Mouse (Mus musculus) embryonic facial prominence, embryonic 15.5 days (tissue): ENCODE data around the gene Gm3173. TPM values are rescaled to one million over a fixed set of nuclear protein-coding genes. Genes with fewer than 3 reads are reported as not detected.
"Not testable (repeated sequence)": the region's sequence is repeated elsewhere in the genome, so short reads cannot be mapped to it uniquely, and the experiment has no call there.

Experiments
- ATAC-seq: fragments of 200-750 bp; cut with Nextera tagmentation; 2 replicates; pipeline ENCODE4 v1.8.0; 2017; ENCODE audit warnings: low read depth, moderate TSS enrichment; ENCODE audit not compliant: insufficient number of reproducible peaks, low FRiP score, low TSS enrichment
- H3K27ac ChIP-seq: fragments of 300-500 bp; sonication (generic); replicated peaks from 2 replicates; pipeline ENCODE4 v1.5.1; 2015; ENCODE audit warnings: mild to moderate bottlenecking, inconsistent platforms
- H3K27me3 ChIP-seq: fragments of 300-500 bp; sonication (generic); 2 replicates; pipeline ENCODE4 v1.6.1; 2015; ENCODE audit warnings: inconsistent platforms
- H3K36me3 ChIP-seq: fragments of 300-500 bp; sonication (generic); 2 replicates; pipeline ENCODE4 v1.6.1; 2015; ENCODE audit warnings: mild to moderate bottlenecking, inconsistent platforms
- H3K4me1 ChIP-seq: fragments of 300-500 bp; sonication (generic); 2 replicates; pipeline ENCODE4 v1.6.1; 2015; ENCODE audit warnings: inconsistent platforms
- H3K4me2 ChIP-seq: fragments of 300-500 bp; sonication (generic); replicated peaks from 2 replicates; pipeline ENCODE4 v1.6.1; 2015; ENCODE audit warnings: mild to moderate bottlenecking, inconsistent platforms
- H3K4me3 ChIP-seq: fragments of 300-500 bp; sonication (generic); replicated peaks from 2 replicates; pipeline ENCODE4 v1.5.1; 2015; ENCODE audit warnings: mild to moderate bottlenecking, inconsistent platforms
- H3K9ac ChIP-seq: fragments of 300-500 bp; sonication (generic); 2 replicates; pipeline ENCODE4 v1.6.1; 2015; ENCODE audit warnings: inconsistent platforms
- H3K9me3 ChIP-seq: fragments of 300-500 bp; sonication (generic); replicated peaks from 2 replicates; pipeline ENCODE4 v1.6.1; 2016; ENCODE audit warnings: inconsistent platforms
- WGBS: fragments of 180-500 bp; shearing (Covaris S2); methylation state at CpG from one replicate; pipeline ENCODE4 v1.1.7; 2015; 5-methylcytosine and 5-hydroxymethylcytosine counted together
- polyA plus RNA-seq: library from polyadenylated mRNA; unstranded; fragments of >200 nt; fragmentation: Nextera tagmentation; extraction: Ambion mirVana; gene quantifications from 2 replicates; pipeline ENCODE4 v1.2.1, GENCODE M21; 2015

The Gm3173 gene
- polyA plus RNA-seq, 1 experiment from 2014 or later: not detected

DNA sequence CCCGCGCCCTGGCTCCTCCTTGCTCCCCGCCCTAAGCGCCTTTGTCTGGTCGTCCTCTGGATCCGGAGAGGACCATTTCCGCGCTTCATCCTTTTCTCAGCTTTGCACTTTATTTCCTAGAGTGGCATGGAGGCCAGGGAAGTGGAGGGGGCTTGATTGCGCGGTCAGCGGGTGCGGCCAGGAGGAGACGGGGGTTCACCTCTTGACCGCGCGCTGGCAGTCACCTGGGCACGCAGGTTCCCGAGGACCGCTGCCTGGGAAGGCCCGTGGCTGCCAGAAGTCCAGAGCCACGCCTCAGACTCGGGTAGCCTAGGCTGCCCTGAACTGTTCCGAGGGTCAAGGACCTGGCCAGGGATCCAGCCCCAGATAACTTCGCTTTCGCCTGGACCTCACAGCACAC is 68.6 kb downstream of the Gm3173 start:
- not testable (repeated sequence) for ATAC-seq, H3K27ac ChIP-seq, H3K36me3 ChIP-seq, H3K27me3 ChIP-seq, H3K4me1 ChIP-seq, H3K9me3 ChIP-seq, H3K9ac ChIP-seq
- WGBS: 1% methylated on average over 18 of the region's 25 CpGs
- peak overlapping the region; percentile 48 for H3K4me2 ChIP-seq
- H3K4me3 ChIP-seq: peak overlapping the region; percentile 25

DNA sequence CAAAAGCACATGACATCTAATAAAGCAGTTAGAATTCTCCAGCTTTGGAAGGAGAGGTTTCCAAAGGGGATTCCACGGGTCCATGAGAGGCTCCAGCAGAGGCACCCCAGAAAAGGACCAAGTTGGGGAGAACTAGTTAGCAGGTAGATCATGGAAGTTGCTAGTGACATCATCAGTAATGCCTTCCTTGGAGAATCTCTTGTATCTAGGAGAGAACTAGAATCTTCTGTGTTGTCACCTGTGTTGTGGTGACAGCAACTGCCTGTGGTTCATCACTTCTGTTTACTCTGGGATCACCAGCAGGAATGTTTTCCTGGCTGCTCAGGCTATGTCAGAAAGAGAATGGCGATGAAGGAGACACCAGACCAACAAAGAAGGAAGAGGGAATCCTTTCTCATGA is 124.3 kb downstream of the Gm3173 start, which contains the start of gene Gm3047:
TSS of gene Gm3047 (plus strand) at position 301 of the 400 bp plus-strand sequence.
- not testable (repeated sequence) for H3K4me1 ChIP-seq, H3K27ac ChIP-seq, H3K9me3 ChIP-seq, ATAC-seq, H3K27me3 ChIP-seq, H3K9ac ChIP-seq, H3K36me3 ChIP-seq, H3K4me3 ChIP-seq, H3K4me2 ChIP-seq
- WGBS: no CpG with 5 or more reads among the region's 2 CpGs

Other genes with a start within 250 kb of the Gm3173 start
- gene Gm2974, start 248.4 kb upstream of the Gm3173 start, polyA plus RNA-seq: 0.18 TPM in 1 of 2 replicates, not detected in the other
- not detected in 2 replicates for gene Gm3138, start 181.4 kb upstream of the Gm3173 start, polyA plus RNA-seq
- gene Gm3149, start 113.7 kb upstream of the Gm3173 start, polyA plus RNA-seq: not detected in 2 replicates
- gene 2610042L04Rik, start 96.2 kb upstream of the Gm3173 start, polyA plus RNA-seq: 0.13 TPM in 1 of 2 replicates, not detected in the other
- not detected in 2 replicates for gene Gm3159, start 33.5 kb upstream of the Gm3173 start, polyA plus RNA-seq
- gene Gm3164, start 15.5 kb upstream of the Gm3173 start, polyA plus RNA-seq: 0.08 and 0.27 TPM in 2 replicates
- gene Gm3182, start 50.8 kb downstream of the Gm3173 start, polyA plus RNA-seq: not detected in 2 replicates
- gene Gm3047, start 124.4 kb downstream of the Gm3173 start, polyA plus RNA-seq: not detected in 2 replicates
- not detected in 2 replicates for gene Gm8159, start 201.4 kb downstream of the Gm3173 start, polyA plus RNA-seq
- gene Gm3239, start 233.2 kb downstream of the Gm3173 start, polyA plus RNA-seq: not detected in 2 replicates